Mouse (Mus musculus): ENCODE data around the gene Pi16.

GRCm38 (mm10) chr17:29323625-29324024, 6.1 kb downstream of the Pi16 start:
- TF ChIP-seq POLR2A (IDR thresholded peaks at IDR 0.05; ENCODE audit: control insufficient read depth, extremely low read depth, insufficient read depth, low read length, poor library complexity) = no peak
- TF ChIP-seq CTCF (IDR thresholded peaks at IDR 0.05; ENCODE audit: borderline replicate concordance, control insufficient read depth, extremely low read depth, insufficient read depth, low read length, poor library complexity) = no peak
